Mouse (Mus musculus): Measurements from ENCODE around the gene Kcng3. TPM values are rescaled to one million over a fixed set of nuclear protein-coding genes. Genes with fewer than 3 reads are reported as not detected.

The Kcng3 gene
- polyA plus RNA-seq, 1 experiment from 2014 or later = 0.05 TPM

DNA sequence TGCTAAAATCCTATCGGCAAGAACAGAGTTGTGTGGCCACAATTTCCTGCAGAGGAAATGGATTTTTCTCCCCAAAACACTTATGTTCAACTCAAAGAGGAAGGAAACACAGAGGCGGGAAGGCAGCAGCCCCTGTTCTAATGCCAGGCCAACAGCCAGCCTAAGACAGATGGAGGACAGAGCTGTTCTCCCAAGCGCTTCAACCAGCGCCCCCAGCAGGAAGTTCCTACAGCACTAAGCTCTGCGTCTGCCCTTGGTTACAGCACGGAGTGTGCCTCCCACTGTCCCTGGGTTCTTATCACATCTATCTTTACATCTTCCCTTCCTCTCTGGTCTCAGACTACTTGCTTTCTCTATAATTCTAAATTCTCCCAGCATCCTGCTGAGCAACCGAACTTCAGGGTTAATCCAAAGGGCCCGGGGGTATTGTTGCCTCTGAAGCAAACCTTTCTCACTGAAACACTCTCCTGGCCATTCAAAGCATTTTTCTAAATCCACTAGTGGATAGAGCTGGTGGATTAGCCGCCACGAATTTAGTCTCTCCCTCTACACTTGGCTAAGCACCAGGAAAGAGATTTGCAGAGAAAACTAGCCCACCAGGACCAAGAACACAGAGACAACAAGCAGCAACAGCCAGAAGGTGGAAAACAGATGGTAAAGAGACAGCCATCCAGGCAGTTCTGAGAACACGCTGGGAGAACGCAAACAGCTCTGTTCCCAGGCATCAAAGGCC lies 83.0 kb downstream of the Kcng3 start:
- Histone ChIP-seq H3K4me2 (replicated peaks; ENCODE audit: low read depth, low read length) (no peak overlapping the region), H3K4me3 (ENCODE audit: low read depth, low read length) (no peak overlapping the region), H3K9me3 (ENCODE audit: control insufficient read depth, low read length) (no peaks in the 10 kb centered on the region), H3K9ac (ENCODE audit: low read depth, low read length) (no peak overlapping the region), H3K27me3 (ENCODE audit: control insufficient read depth, insufficient read depth, low read length) (peaks cover 10% of the 10 kb centered on the region), H3K4me1 (replicated peaks; ENCODE audit: control insufficient read depth, insufficient read depth, low read length) (no peaks in the 10 kb centered on the region), H3K36me3 (ENCODE audit: control insufficient read depth, insufficient read depth, low read length) (no peaks in the 10 kb centered on the region), H3K27ac (ENCODE audit: low read depth, low read length) (no peak overlapping the region)
- no peak for ATAC-seq (ENCODE audit: low FRiP score)
- no peak for DNase-seq (ENCODE audit: low spot score)
- 29% methylated on average over 12 of the region's 12 CpGs for WGBS

DNA sequence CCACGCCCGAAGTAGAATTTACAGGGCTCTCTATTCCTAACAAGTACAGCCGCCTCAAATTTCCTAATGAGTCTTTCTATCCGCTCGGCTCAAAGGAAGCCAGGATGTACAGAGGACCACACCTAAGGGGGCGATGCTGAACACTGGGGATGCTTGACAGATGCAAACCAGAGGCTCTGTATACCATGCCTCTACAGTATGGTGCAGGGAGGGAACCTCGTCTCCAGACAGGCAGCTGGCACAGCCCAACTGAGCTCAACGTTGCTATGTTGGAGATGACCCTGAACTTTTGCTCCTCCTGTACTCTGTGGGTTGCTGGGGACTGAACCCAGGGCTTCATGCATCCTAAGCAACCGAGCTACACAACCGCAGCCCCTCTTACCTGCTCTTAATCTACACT lies 84.5 kb downstream of the Kcng3 start:
- ATAC-seq (ENCODE audit: low FRiP score) (peak; percentile 64), DNase-seq (ENCODE audit: low spot score) (peak; percentile 30)
- 42% methylated on average over 10 of the region's 10 CpGs for WGBS
- no peak overlapping the region for H3K4me3 ChIP-seq (ENCODE audit: low read depth, low read length)
- H3K4me1 ChIP-seq (replicated peaks; ENCODE audit: control insufficient read depth, insufficient read depth, low read length) = no peaks in the 10 kb centered on the region
- peaks cover 10% of the 10 kb centered on the region for H3K27me3 ChIP-seq (ENCODE audit: control insufficient read depth, insufficient read depth, low read length)
- no peaks in the 10 kb centered on the region for H3K36me3 ChIP-seq (ENCODE audit: control insufficient read depth, insufficient read depth, low read length)
- H3K9ac ChIP-seq (ENCODE audit: low read depth, low read length) = no peak overlapping the region
- no peak overlapping the region for H3K4me2 ChIP-seq (replicated peaks; ENCODE audit: low read depth, low read length)
- no peak overlapping the region for H3K27ac ChIP-seq (ENCODE audit: low read depth, low read length)
- no peaks in the 10 kb centered on the region for H3K9me3 ChIP-seq (ENCODE audit: control insufficient read depth, low read length)

DNA sequence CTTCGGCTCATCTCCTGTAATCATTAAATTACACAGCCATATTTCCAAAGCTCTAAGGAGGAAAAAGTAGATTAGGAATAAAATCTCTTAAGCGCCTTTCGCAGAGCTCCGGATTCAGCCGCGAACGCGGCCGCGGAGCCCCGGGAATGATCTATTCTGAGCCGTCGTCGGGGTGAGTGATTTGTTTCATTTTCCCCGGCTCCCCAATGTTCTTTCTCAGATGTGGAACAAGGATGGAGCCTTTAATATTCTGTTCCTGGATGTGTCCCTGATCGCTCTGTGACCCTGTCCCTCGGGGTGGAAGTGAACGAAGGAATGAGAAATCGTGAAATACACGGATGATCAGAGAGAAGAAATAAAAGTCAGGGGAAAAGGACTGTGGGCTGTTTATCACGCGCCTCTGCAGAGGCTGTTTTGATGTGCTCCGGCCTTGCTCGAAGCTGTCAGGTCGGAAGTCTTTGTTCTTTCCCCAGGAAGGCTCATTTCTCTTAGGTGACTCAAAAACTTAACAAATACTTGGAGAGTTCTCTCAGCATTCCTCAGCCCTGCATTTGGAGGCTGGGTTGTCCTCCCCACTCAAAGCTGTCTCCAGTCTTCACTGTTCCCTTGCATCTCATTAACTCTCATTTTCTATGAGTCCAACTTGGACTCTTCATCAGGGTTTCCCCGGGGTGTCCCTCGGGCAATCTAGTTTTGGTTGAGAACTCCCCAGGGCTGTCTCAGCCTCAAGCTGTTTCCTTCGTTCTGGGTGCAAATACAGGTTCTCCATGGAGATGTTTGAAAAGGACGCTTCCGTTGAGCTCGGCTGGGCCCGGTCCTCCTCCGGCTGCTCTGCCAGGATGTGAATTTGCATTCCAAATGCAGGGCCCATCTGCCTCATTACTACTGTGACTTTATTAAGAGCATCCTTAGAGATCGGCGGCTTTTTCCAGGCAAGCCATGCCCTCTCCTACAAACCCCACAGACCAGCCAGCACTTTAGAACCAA lies 85.6 kb downstream of the Kcng3 start:
- Histone ChIP-seq H3K36me3 (ENCODE audit: control insufficient read depth, insufficient read depth, low read length) (no peaks in the 10 kb centered on the region), H3K4me1 (replicated peaks; ENCODE audit: control insufficient read depth, insufficient read depth, low read length) (no peaks in the 10 kb centered on the region), H3K9ac (ENCODE audit: low read depth, low read length) (peak overlapping the region; percentile 2; the same call in 1 of the 2 replicates), H3K27ac (ENCODE audit: low read depth, low read length) (no peak overlapping the region), H3K9me3 (ENCODE audit: control insufficient read depth, low read length) (no peaks in the 10 kb centered on the region), H3K27me3 (ENCODE audit: control insufficient read depth, insufficient read depth, low read length) (peaks cover 10% of the 10 kb centered on the region), H3K4me3 (ENCODE audit: low read depth, low read length) (no peak overlapping the region), H3K4me2 (replicated peaks; ENCODE audit: low read depth, low read length) (peak overlapping the region; percentile 36)
- peak; percentile 77 for ATAC-seq (ENCODE audit: low FRiP score)
- WGBS = 8% methylated on average over 35 of the region's 35 CpGs
- DNase-seq (ENCODE audit: low spot score) = peak; percentile 56

DNA sequence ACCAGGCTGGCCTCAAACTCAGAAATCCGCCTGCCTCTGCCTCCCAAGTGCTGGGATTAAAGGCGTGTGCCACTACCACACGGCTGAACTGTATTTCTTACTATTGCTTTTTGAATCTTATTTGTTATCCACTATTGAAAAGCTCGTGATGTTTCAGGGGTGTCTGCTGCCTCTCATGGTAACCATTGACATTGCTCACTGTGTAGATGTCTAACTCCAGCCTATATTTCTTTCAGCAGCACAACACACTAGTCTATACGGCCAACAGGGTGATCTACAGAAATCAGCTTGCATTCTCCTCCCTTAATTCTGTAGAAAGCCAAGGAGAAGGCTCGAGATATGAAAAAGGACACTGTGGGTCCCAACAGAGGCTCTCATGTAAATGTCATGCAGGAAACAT lies 86.4 kb downstream of the Kcng3 start:
- no peak for ATAC-seq (ENCODE audit: low FRiP score)
- H3K9me3 ChIP-seq (ENCODE audit: control insufficient read depth, low read length) = no peaks in the 10 kb centered on the region
- WGBS = 83% methylated on average over 6 of the region's 6 CpGs
- H3K4me2 ChIP-seq (replicated peaks; ENCODE audit: low read depth, low read length) = no peak overlapping the region
- H3K27me3 ChIP-seq (ENCODE audit: control insufficient read depth, insufficient read depth, low read length) = peaks cover 10% of the 10 kb centered on the region
- H3K4me1 ChIP-seq (replicated peaks; ENCODE audit: control insufficient read depth, insufficient read depth, low read length) = no peaks in the 10 kb centered on the region
- H3K27ac ChIP-seq (ENCODE audit: low read depth, low read length) = no peak overlapping the region
- no peaks in the 10 kb centered on the region for H3K36me3 ChIP-seq (ENCODE audit: control insufficient read depth, insufficient read depth, low read length)
- peak; percentile 34 for DNase-seq (ENCODE audit: low spot score)
- H3K4me3 ChIP-seq (ENCODE audit: low read depth, low read length) = no peak overlapping the region
- H3K9ac ChIP-seq (ENCODE audit: low read depth, low read length) = no peak overlapping the region

DNA sequence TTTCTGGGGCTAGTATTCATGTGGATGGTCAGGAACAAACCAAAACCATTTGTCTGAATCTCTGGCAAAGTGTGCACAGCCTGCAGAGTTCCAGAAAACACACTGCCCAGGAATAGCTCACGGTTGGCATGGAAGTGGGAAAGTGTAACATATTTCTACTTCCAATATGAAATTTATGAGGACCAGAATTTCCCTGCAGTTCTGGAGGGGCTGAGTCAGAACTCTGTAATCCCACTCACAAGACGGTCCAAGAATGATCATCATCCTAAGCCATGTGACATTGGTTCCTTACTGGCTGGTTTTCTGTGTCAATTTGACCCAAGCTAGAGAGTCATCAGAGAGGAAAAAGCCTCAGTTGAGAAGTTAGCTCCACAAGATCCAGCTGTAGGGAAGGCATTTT lies 89.3 kb downstream of the Kcng3 start:
- 93% methylated on average over 2 of the region's 2 CpGs for WGBS
- Histone ChIP-seq H3K9ac (ENCODE audit: low read depth, low read length) (no peak overlapping the region), H3K4me1 (replicated peaks; ENCODE audit: control insufficient read depth, insufficient read depth, low read length) (no peaks in the 10 kb centered on the region), H3K36me3 (ENCODE audit: control insufficient read depth, insufficient read depth, low read length) (no peaks in the 10 kb centered on the region), H3K9me3 (ENCODE audit: control insufficient read depth, low read length) (no peaks in the 10 kb centered on the region), H3K4me3 (ENCODE audit: low read depth, low read length) (no peak overlapping the region), H3K27ac (ENCODE audit: low read depth, low read length) (no peak overlapping the region), H3K27me3 (ENCODE audit: control insufficient read depth, insufficient read depth, low read length) (peaks cover 3% of the 10 kb centered on the region), H3K4me2 (replicated peaks; ENCODE audit: low read depth, low read length) (no peak overlapping the region)
- ATAC-seq (ENCODE audit: low FRiP score) (no peak), DNase-seq (ENCODE audit: low spot score) (no peak)

DNA sequence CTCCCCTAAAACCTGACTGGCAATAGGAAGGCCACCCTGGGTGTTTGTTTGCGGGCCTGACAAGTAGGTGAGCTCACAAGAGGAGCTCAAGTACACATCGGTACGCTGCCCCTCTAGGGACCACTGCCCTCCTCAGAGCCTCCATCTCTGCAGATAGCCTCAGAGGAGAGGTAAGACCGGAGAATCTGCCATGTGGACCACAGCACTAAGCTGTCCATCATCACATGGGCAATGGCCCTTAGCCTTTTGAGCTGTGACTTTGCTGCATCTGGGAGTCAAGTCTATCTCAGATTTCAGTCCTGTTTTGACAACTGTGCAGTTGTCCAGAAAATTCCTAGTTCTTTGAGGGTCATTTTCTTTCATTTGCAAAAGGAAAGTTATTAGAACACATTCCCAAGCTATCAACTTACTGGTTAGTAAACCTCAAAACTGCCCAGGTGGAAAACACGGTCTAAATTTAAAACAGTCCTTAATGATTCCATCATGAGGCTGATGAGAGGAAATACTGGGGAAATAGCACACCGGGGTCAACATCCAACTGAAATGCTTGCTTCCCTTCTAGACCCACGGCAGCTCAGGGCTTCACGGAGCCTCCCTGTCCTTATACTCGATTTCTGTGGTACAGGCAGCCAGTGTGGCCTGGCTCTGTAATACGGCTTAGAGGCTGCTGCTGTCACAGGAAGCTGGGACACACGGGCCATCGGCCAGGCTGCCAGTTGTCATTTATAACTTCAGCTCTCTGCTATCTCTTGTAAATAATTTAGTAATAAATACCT lies 92.2 kb downstream of the Kcng3 start:
- Histone ChIP-seq H3K9me3 (ENCODE audit: control insufficient read depth, low read length) (no peaks in the 10 kb centered on the region), H3K4me3 (ENCODE audit: low read depth, low read length) (no peak overlapping the region), H3K27ac (ENCODE audit: low read depth, low read length) (no peak overlapping the region), H3K27me3 (ENCODE audit: control insufficient read depth, insufficient read depth, low read length) (no peaks in the 10 kb centered on the region), H3K4me1 (replicated peaks; ENCODE audit: control insufficient read depth, insufficient read depth, low read length) (no peaks in the 10 kb centered on the region), H3K9ac (ENCODE audit: low read depth, low read length) (no peak overlapping the region), H3K4me2 (replicated peaks; ENCODE audit: low read depth, low read length) (no peak overlapping the region), H3K36me3 (ENCODE audit: control insufficient read depth, insufficient read depth, low read length) (no peaks in the 10 kb centered on the region)
- WGBS = 64% methylated on average over 12 of the region's 12 CpGs
- DNase-seq (ENCODE audit: low spot score) (no peak), ATAC-seq (ENCODE audit: low FRiP score) (no peak)

DNA sequence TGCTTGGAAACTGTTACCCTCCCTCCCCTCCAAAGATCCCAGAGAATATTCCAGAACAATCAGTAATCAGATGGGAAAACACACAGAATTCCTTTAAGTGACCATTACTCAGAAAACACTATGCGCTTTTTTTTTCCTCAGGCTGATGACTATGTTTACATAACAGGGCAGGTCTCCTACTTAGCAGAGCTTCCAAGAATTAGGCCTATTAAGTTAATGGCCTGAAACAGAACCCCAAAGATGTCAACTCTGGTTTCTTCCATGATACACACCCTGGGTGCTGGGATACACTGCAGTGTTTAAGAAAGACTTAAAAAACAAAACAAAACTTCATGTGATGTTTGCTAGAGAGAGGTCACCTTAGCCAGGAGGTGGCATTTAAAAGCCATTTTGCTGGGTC lies 93.0 kb downstream of the Kcng3 start:
- H3K4me3 ChIP-seq (ENCODE audit: low read depth, low read length) = no peak overlapping the region
- ATAC-seq (ENCODE audit: low FRiP score) (no peak), DNase-seq (ENCODE audit: low spot score) (no peak)
- H3K27me3 ChIP-seq (ENCODE audit: control insufficient read depth, insufficient read depth, low read length) = no peaks in the 10 kb centered on the region
- H3K4me1 ChIP-seq (replicated peaks; ENCODE audit: control insufficient read depth, insufficient read depth, low read length) = no peaks in the 10 kb centered on the region
- H3K9me3 ChIP-seq (ENCODE audit: control insufficient read depth, low read length) = no peaks in the 10 kb centered on the region
- WGBS = 88% methylated on average over 1 of the region's 1 CpGs
- no peak overlapping the region for H3K9ac ChIP-seq (ENCODE audit: low read depth, low read length)
- no peaks in the 10 kb centered on the region for H3K36me3 ChIP-seq (ENCODE audit: control insufficient read depth, insufficient read depth, low read length)
- H3K27ac ChIP-seq (ENCODE audit: low read depth, low read length) = no peak overlapping the region
- no peak overlapping the region for H3K4me2 ChIP-seq (replicated peaks; ENCODE audit: low read depth, low read length)

DNA sequence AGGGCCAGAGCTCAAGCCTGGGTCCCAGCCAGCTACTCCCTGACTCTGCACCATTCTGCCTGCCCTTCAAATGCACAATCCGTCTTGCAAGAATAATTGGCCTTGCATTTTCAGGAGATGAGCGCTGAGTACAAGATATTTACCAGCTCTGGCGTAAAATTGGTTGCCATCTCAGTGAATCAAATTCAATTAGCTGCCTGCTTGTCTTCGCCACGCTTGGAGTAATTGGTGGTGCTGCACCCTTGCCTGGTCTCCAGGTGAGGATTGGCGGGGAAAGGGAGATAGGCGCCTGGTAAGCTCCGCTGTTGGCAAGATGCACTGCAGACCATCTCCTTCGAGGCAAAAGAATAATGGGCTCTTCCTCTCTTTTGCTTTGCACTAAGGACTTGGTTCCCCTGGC lies 93.6 kb downstream of the Kcng3 start:
- Histone ChIP-seq H3K9me3 (ENCODE audit: control insufficient read depth, low read length) (no peaks in the 10 kb centered on the region), H3K4me3 (ENCODE audit: low read depth, low read length) (no peak overlapping the region), H3K4me2 (replicated peaks; ENCODE audit: low read depth, low read length) (no peak overlapping the region), H3K9ac (ENCODE audit: low read depth, low read length) (no peak overlapping the region), H3K27me3 (ENCODE audit: control insufficient read depth, insufficient read depth, low read length) (no peaks in the 10 kb centered on the region), H3K27ac (ENCODE audit: low read depth, low read length) (no peak overlapping the region), H3K36me3 (ENCODE audit: control insufficient read depth, insufficient read depth, low read length) (no peaks in the 10 kb centered on the region), H3K4me1 (replicated peaks; ENCODE audit: control insufficient read depth, insufficient read depth, low read length) (no peaks in the 10 kb centered on the region)
- 75% methylated on average over 9 of the region's 9 CpGs for WGBS
- DNase-seq (ENCODE audit: low spot score) (no peak), ATAC-seq (ENCODE audit: low FRiP score) (no peak)

Data from hindbrain, embryonic 11.5 days (tissue).